Mouse (Mus musculus) thymus, adult 2 months (tissue): Measurements from ENCODE around the gene Eef1a2.

ENCODE experiments used
- CTCF ChIP-seq: fragments of 200-500 bp; IDR thresholded peaks from 2 replicates; pipeline ENCODE4 v1.5.1; 2012; ENCODE audit warnings: mild to moderate bottlenecking, control low read depth, low read length, moderate library complexity, borderline replicate concordance; ENCODE audit not compliant: control insufficient read depth, poor library complexity, insufficient read depth; ENCODE audit errors: extremely low read depth
- POLR2A ChIP-seq: fragments of 200-500 bp; IDR thresholded peaks from 2 replicates; pipeline ENCODE4 v1.6.1; 2012; ENCODE audit warnings: mild to moderate bottlenecking, low read length, control low read depth, moderate library complexity; ENCODE audit not compliant: control insufficient read depth, poor library complexity, insufficient read depth; ENCODE audit errors: extremely low read depth

GRCm38 (mm10) chr2:181127786-181128185 is 29.0 kb downstream of the Eef1a2 start:
- TF ChIP-seq CTCF (no peak), POLR2A (no peak)
